Mouse (Mus musculus) natural killer cell, adult 2 months (primary cell): Measurements from ENCODE around the gene Ajap1.

ENCODE experiments used
- DNase-seq, 2 experiments: peaks; one replicate each; pipeline ENCODE4 v3.0.0; 2022; ENCODE audit warnings: low spot score in 2 of 2

Ajap1 gene

DNA sequence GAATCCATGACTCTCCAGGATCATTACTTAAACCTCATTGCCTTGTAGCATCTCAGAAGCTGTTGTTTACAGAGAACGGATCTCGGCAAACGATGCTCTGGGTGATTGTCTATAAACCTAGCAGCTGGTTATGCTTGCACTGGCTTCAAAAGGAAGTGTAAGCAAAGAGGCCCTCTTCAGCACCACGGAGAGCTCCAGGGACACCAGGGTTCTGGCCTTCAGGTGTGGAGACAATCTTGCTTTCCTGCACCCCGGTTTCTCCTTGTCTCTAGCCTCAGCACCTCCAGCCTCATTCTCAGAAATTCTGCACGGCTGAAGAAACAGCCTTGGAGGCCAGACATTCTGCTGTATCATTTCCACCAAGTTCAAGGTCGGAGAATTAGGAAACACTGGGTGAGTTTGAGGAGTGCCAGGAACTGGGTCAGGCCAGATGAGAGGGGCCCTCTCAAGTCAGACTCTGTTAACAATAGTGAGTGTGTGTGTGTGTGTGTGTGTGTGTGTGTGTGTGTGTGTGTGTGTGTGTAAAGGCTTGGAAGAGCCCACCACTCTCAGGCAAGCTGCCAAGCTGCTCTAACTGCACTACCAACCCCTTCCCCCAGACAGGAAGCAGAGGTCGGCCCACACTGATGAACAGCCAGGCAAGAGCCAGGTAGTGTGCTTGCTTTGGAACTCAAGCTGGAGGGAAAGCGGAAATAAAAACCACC is 124.9 kb downstream of the Ajap1 start:
- DNase-seq: no peak

DNA sequence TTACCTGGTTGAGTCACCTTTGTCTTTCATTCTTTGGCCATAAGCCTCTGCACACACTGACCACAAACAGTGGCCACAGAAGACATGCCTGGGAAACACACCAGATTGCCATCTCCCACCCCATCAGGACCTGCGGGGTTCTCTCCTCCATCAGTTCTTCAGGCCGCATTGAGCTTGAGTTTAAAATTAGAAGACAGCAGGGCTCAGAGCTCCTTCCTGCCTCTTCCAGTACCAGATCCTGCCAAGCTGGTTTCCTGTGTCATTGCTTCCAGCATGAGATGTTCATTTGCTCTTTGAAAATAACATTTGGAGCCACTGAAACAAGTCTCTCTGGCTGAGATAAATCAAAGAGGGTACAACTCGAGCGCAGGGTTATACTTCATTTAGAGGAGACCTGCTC is 126.4 kb downstream of the Ajap1 start:
- no peak for DNase-seq

DNA sequence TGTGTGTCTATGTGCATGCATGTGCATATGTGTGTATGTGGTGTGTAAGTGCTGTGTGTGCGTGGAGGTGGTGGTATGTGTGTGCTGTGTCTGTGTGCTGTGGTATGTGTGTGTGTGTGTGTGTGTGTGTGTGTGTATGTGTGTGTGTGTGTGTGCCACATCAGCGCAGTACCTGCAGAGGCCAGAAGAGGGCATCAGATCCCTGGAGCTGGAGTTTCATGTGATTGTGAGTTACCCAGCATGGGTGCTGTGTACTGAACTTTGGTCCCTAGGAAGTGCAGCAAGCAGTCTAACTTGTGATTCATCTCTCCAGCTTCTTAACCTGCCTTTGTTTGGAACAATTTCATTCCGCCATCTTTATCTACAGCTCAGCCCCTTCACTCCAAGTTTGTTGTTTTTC is 137.6 kb downstream of the Ajap1 start:
- no peak for DNase-seq

DNA sequence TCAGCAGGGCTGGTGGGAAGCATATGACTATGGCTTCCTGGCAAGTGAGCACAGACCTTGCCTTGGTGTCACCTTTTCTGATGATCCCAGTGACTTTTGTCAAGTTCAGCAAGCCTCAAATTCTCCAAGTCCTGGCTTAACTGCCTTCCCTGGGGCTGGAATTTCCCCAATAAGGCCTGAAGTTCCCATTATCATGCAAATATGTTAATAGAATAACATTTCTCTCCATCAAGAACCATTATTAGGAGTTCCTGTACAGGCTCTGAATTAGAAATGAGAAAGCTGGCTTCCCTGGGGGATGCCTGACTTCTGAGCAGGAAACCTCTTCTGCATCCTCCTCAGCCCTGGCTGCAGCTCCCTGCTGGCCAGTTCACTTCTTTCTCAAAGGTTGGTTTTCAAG is 141.7 kb downstream of the Ajap1 start:
- no peak for DNase-seq

DNA sequence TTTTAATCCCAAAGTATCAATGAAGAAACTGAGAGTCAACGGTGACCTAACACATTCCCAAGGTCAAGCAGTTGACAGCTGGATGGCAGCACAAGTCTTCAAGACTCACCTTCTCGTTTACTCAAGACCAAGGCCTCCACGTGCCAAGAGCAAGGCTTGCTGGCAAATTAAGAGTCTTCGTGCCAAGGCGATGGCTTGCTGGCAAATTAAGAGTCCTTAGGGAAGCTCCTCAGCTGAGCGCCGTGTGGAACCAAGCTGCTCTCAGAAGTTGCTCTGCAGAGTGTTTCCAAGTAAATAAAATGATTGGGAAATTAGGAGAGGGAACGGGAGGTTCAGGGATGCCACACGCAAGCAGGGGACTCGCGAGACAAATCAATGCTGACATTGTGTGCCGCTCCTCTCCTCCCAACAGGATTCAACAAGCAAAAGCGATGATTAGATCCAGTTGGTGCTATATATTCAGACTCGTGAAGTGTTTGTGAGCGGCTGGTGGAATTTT is 147.3 kb downstream of the Ajap1 start:
- DNase-seq: no peak

DNA sequence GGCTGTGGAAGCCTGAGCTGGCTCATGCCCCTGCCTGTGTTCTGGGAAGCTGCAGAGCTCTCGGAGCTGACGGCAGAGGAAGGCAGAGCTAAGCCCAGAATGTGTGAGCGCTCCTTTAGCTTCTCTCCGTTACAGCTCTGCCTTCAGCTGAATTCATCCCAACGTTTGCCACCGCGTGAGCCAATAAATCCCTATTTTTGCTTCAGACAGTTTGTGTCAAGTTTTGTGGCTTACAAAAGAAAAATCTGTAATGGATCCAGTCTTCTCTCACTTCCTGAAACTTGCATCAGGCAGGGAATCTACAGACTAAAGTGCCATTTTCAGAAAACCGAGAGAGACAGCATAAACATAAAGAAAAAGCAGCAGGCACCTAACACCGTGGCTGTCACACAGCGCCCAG is 154.8 kb downstream of the Ajap1 start:
- DNase-seq: no peak
